Mouse (Mus musculus) lung, postnatal 0 days (tissue): Measurements from ENCODE around the gene Nhlrc3. TPM values are rescaled to one million over a fixed set of nuclear protein-coding genes. Genes with fewer than 3 reads are reported as not detected.

ENCODE experiments used
- ATAC-seq: fragments of 200-750 bp; cut with Nextera tagmentation; 2 replicates; pipeline ENCODE4 v1.8.0; 2017; ENCODE audit warnings: moderate library complexity
- DNase-seq: peaks from one replicate; pipeline ENCODE4 v3.0.0-alpha.2; 2016; ENCODE audit warnings: low spot score
- H3K27ac ChIP-seq: fragments of 300-500 bp; sonication (generic); 2 replicates; pipeline ENCODE4 v1.5.1; 2014; ENCODE audit warnings: antibody characterized with exemption, mild to moderate bottlenecking, low read length, mixed read lengths
- H3K27me3 ChIP-seq: fragments of 300-500 bp; sonication (generic); replicated peaks from 2 replicates; pipeline ENCODE4 v1.6.1; 2014; ENCODE audit warnings: low read length, mixed read lengths; ENCODE audit not compliant: insufficient read depth
- H3K36me3 ChIP-seq: fragments of 300-500 bp; sonication (generic); 2 replicates; pipeline ENCODE4 v1.6.1; 2014; ENCODE audit warnings: low read length, mixed read lengths; ENCODE audit not compliant: insufficient read depth
- H3K4me1 ChIP-seq: fragments of 300-500 bp; sonication (generic); 2 replicates; pipeline ENCODE4 v1.6.1; 2014; ENCODE audit warnings: antibody characterized with exemption, low read depth, low read length, mixed read lengths; ENCODE audit not compliant: insufficient read depth
- H3K4me2 ChIP-seq: fragments of 300-500 bp; sonication (generic); replicated peaks from 2 replicates; pipeline ENCODE4 v1.6.1; 2014; ENCODE audit warnings: low read depth, mild to moderate bottlenecking, low read length, moderate library complexity, mixed read lengths
- H3K4me3 ChIP-seq: fragments of 300-500 bp; sonication (generic); 2 replicates; pipeline ENCODE4 v1.5.1; 2014; ENCODE audit warnings: low read depth, low read length
- H3K9ac ChIP-seq: fragments of 300-500 bp; sonication (generic); replicated peaks from 2 replicates; pipeline ENCODE4 v1.6.1; 2014; ENCODE audit warnings: low read depth, mild to moderate bottlenecking
- H3K9me3 ChIP-seq: fragments of 300-500 bp; sonication (generic); 2 replicates; pipeline ENCODE4 v1.6.1; 2016; ENCODE audit warnings: low read length, mixed read lengths
- CTCF ChIP-seq: IDR thresholded peaks from 2 replicates; pipeline ENCODE4 v1.5.1; 2016; ENCODE audit warnings: antibody characterized with exemption, mild to moderate bottlenecking
- EP300 ChIP-seq: IDR thresholded peaks from 2 replicates; pipeline ENCODE4 v1.6.1; 2016; ENCODE audit warnings: antibody characterized with exemption, mild to moderate bottlenecking, control low read depth
- WGBS: fragments of 180-500 bp; shearing (Covaris S2); extraction: QIAGEN DNeasy Blood & Tissue Kit; methylation state at CpG from one replicate; pipeline ENCODE4 v1.1.7; 2014; 5-methylcytosine and 5-hydroxymethylcytosine counted together
- polyA plus RNA-seq: library from polyadenylated mRNA; unstranded; fragments of >200 nt; fragmentation: Nextera tagmentation; extraction: Ambion mirVana; gene quantifications from 2 replicates; pipeline ENCODE4 v1.2.1, GENCODE M21; 2015

Gene Nhlrc3
- polyA plus RNA-seq, 1 experiment from 2014 or later = 11.2 TPM

- Histone ChIP-seq H3K4me2 (no peak overlapping the region), H3K9ac (no peak overlapping the region), H3K27me3 (no peaks in the 10 kb centered on the region), H3K4me3 (no peak overlapping the region), H3K4me1 (no peaks in the 10 kb centered on the region), H3K9me3 (no peaks in the 10 kb centered on the region), H3K36me3 (peaks cover 15% of the 10 kb centered on the region; the same call in 1 of the 2 replicates), H3K27ac (no peak overlapping the region)
- ATAC-seq (peak; percentile 40; the same call in 1 of the 2 replicates), DNase-seq (no peak)
- no peak for TF ChIP-seq EP300
- no peak for TF ChIP-seq CTCF
- 80% methylated on average over 10 of the region's 10 CpGs for WGBS
Observed at GRCm38 (mm10) chr3:53452351-53452750, 10.8 kb downstream of the Nhlrc3 start.

- no peak for ATAC-seq
- TF ChIP-seq EP300 (no peak), CTCF (no peak)
Observed at GRCm38 (mm10) chr3:53450666-53451065, 12.5 kb downstream of the Nhlrc3 start.

GRCm38 (mm10) chr3:53448208-53448607 lies 14.9 kb downstream of the Nhlrc3 start:
- ATAC-seq = peak; percentile 73
- H3K36me3 ChIP-seq = peaks cover 7% of the 10 kb centered on the region; the same call in 1 of the 2 replicates
- no peaks in the 10 kb centered on the region for H3K4me1 ChIP-seq
- no peak overlapping the region for H3K27ac ChIP-seq
- TF ChIP-seq CTCF = peak; percentile 89
- no peak for TF ChIP-seq EP300
- no peak overlapping the region for H3K4me3 ChIP-seq
- H3K4me2 ChIP-seq = no peak overlapping the region
- H3K9me3 ChIP-seq = no peaks in the 10 kb centered on the region
- H3K27me3 ChIP-seq = no peaks in the 10 kb centered on the region
- peak; percentile 93 for DNase-seq
- WGBS = 26% methylated on average over 2 of the region's 2 CpGs
- H3K9ac ChIP-seq = no peak overlapping the region

More at GRCm38 (mm10) chr3:53450666-53451065, 12.5 kb downstream of the Nhlrc3 start:
- Histone ChIP-seq H3K9me3 (no peaks in the 10 kb centered on the region), H3K9ac (no peak overlapping the region), H3K4me1 (no peaks in the 10 kb centered on the region), H3K4me2 (no peak overlapping the region), H3K4me3 (no peak overlapping the region), H3K27ac (no peak overlapping the region), H3K27me3 (no peaks in the 10 kb centered on the region), H3K36me3 (peaks cover 7% of the 10 kb centered on the region; the same call in 1 of the 2 replicates)
- WGBS = 96% methylated on average over 11 of the region's 11 CpGs
- no peak for DNase-seq

GRCm38 (mm10) chr3:53446801-53447200 lies 16.3 kb downstream of the Nhlrc3 start:
- H3K27ac ChIP-seq = no peak overlapping the region
- no peak overlapping the region for H3K9ac ChIP-seq
- TF ChIP-seq EP300 (no peak), CTCF (no peak)
- H3K27me3 ChIP-seq = no peaks in the 10 kb centered on the region
- DNase-seq (no peak), ATAC-seq (no peak)
- no peak overlapping the region for H3K4me2 ChIP-seq
- no peaks in the 10 kb centered on the region for H3K4me1 ChIP-seq
- peaks cover 5% of the 10 kb centered on the region; the same call in 1 of the 2 replicates for H3K36me3 ChIP-seq
- 85% methylated on average over 3 of the region's 3 CpGs for WGBS
- H3K4me3 ChIP-seq = no peak overlapping the region
- H3K9me3 ChIP-seq = no peaks in the 10 kb centered on the region

- DNase-seq = no peak
- WGBS = 76% methylated on average over 5 of the region's 5 CpGs
- Histone ChIP-seq H3K4me3 (no peak overlapping the region), H3K4me1 (no peaks in the 10 kb centered on the region), H3K9ac (no peak overlapping the region), H3K27me3 (no peaks in the 10 kb centered on the region), H3K9me3 (no peaks in the 10 kb centered on the region), H3K4me2 (no peak overlapping the region), H3K27ac (no peak overlapping the region), H3K36me3 (no peaks in the 10 kb centered on the region)
- TF ChIP-seq CTCF (no peak), EP300 (no peak)
- no peak for ATAC-seq
Observed at GRCm38 (mm10) chr3:53445540-53445939, 17.6 kb downstream of the Nhlrc3 start.

GRCm38 (mm10) chr3:53436550-53436949 lies 26.6 kb downstream of the Nhlrc3 start:
- DNase-seq (no peak), ATAC-seq (no peak)
- Histone ChIP-seq H3K4me2 (no peak overlapping the region), H3K27ac (no peak overlapping the region), H3K4me1 (no peaks in the 10 kb centered on the region), H3K4me3 (no peak overlapping the region), H3K36me3 (no peaks in the 10 kb centered on the region), H3K27me3 (no peaks in the 10 kb centered on the region), H3K9me3 (no peaks in the 10 kb centered on the region), H3K9ac (no peak overlapping the region)
- WGBS = 65% methylated on average over 5 of the region's 5 CpGs
- TF ChIP-seq EP300 = no peak
- no peak for TF ChIP-seq CTCF

GRCm38 (mm10) chr3:53434610-53435009 lies 28.5 kb downstream of the Nhlrc3 start:
- no peaks in the 10 kb centered on the region for H3K9me3 ChIP-seq
- WGBS = 71% methylated on average over 3 of the region's 3 CpGs
- no peaks in the 10 kb centered on the region for H3K4me1 ChIP-seq
- H3K27ac ChIP-seq = no peak overlapping the region
- H3K36me3 ChIP-seq = no peaks in the 10 kb centered on the region
- no peak overlapping the region for H3K4me2 ChIP-seq
- no peak for TF ChIP-seq EP300
- TF ChIP-seq CTCF = peak; percentile 21
- no peak overlapping the region for H3K4me3 ChIP-seq
- H3K27me3 ChIP-seq = no peaks in the 10 kb centered on the region
- no peak overlapping the region for H3K9ac ChIP-seq
- ATAC-seq = no peak
- no peak for DNase-seq
